Mouse (Mus musculus): ENCODE measurements around the gene Olfr1255.
A peak's percentile ranks its signal among the peaks of the same experiment; 100 is the strongest.

Gene Olfr1255

GRCm38 (mm10) chr2:89811751-89812150, at the start of gene Olfr1255:
Gene Olfr1255 (plus strand): TSS chr2:89812051.
- no peak for DNase-seq (ENCODE audit: low read depth)

- no peak for DNase-seq (ENCODE audit: low read depth)
Observed at GRCm38 (mm10) chr2:89793519-89793918, 18.3 kb upstream of the Olfr1255 start, which contains the start of gene Olfr1254. Gene Olfr1254 (minus strand): TSS chr2:89793619.

DNA sequence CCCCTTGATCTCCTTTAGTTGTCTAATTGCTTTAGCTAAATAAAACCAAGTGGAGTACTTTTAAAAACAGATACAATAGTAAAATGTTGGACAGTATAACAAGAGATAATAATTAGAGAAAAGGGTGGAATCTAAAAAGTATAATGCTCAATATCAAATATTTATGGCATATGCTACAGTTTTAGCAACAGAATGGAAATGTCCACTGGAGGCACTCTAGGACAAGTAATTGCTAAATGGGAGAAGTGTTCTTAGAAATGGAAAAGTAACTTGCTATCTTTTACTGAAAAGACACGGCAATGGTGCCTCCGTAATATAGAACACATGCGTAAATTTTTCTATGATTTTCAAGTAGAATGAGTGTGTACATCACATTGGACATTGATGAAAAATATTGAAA, 12.3 kb upstream of the Olfr1255 start:
- DNase-seq (ENCODE audit: low read depth) = peak; percentile 15

- DNase-seq (ENCODE audit: low read depth) = no peak
Observed at GRCm38 (mm10) chr2:89810751-89811150, 1.1 kb upstream of the Olfr1255 start.

DNA sequence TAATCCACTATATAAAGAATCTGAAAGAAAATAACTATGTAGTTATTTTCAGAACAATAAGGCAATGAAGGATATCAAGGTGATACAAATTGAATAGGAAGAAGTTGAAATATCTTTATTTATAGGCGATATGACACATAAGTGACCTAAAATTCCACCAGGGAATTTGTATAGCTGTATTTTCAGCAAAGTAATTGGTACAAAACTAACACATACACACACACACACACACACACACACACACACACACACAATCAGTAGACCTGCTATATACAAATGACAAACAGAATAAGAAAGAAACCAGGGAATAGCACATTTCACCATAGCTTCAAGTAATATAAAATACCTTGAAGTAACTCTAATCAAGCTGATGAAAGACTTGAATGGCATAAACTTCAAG, 8.4 kb downstream of the Olfr1255 start:
- no peak for DNase-seq (ENCODE audit: low read depth)

DNA sequence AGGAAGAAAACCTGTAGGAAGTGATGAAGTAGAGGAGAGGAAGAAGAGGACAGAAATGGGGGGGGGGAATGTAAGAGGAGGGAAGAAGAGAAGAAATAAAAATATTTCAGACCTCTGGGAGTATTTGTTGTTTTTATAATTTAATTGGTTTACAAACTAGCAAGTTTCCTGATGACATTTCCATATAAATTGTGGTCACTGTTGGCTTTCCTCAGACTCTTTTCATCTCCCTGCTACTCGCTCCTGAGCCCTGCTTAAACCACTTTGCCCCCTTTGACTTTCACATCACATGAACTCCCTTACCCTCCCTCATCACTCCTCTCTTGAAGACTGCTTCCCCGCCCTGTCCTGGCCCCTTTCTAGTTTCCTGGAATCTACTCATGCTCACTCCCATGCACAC, 29.6 kb downstream of the Olfr1255 start, which contains the start of gene Olfr1256:
Olfr1256 (minus strand) TSS at position 101 of the 400 bp plus-strand sequence.
- DNase-seq (ENCODE audit: low read depth) = no peak

DNA sequence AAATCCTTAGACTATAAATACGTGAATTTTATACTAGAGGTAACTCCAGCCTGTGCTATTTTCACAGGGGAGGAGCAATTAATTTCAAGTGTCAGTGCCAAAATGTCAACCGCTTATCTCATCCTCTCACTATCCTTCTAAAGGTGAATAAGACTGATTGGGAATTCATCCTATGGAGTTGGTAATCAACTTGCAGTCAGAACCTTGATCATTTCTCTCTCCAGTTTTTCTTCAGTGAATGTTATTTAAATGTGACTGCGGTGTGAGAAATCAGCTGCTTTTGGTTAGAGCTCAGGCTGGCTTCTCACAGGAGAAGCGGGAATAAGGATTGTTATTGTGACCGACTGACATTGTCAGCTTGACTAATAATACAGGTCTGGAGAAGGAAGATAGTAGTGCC, 36.3 kb downstream of the Olfr1255 start, which contains the start of gene Olfr48:
Olfr48 (minus strand) TSS at position 101 of the 400 bp plus-strand sequence.
- DNase-seq (ENCODE audit: low read depth) = no peak

DNA sequence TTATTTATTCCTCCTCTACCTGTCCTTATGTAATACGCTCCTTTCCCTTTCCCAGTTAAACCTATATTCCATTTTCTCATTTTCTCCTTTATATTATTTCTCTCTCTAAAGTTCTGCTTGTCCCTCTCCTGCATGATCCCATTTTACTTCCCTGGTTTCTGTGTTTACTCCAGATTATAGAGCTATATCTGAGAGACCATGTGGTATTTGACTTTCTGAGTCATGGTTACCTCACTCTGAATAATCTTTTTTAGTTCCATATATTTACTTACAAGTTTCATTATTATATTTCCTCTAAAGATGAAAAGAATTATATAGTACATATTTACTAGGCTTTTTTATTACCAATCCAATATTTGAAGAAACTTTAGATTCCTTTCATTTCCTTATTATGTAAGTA, 37.4 kb downstream of the Olfr1255 start:
- no peak for DNase-seq (ENCODE audit: low read depth)
